Mouse (Mus musculus) ovary, adult 2 months (tissue): Measurements from ENCODE around the gene Aoah. TPM values are rescaled to one million over a fixed set of nuclear protein-coding genes. Genes with fewer than 3 reads are reported as not detected.

Experiments used
- polyA plus RNA-seq: library from polyadenylated mRNA; depleted of rRNA; stranded (reverse); fragments of >200 nt; gene quantifications from 2 replicates; pipeline ENCODE4 v1.2.3, GENCODE M21; 2012; rRNA removed

The Aoah gene
- 1.0 and 1.2 TPM in 2 replicates for polyA plus RNA-seq

DNA sequence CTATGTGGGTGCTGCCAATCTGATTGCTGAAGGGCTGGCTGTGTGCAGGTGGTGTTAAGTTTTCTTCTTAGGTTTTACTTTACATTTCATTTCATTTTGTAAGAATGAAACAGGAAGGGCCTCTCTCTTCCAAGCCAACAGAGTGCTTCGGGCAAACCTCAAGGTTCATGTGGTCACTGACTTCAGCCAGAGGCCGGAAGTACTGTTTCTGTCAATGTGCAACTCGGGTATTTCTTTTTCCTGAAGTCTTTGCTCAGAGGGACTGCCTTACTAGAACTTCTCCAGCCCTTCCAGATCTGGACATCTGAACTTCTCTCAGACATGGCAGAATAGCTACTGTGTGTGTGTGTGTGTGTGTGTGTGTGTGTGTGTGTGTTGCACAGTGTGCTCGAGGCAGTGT, at the start of gene Aoah:
TSS of gene Aoah (plus strand) at position 213 of the 400 bp plus-strand sequence.

DNA sequence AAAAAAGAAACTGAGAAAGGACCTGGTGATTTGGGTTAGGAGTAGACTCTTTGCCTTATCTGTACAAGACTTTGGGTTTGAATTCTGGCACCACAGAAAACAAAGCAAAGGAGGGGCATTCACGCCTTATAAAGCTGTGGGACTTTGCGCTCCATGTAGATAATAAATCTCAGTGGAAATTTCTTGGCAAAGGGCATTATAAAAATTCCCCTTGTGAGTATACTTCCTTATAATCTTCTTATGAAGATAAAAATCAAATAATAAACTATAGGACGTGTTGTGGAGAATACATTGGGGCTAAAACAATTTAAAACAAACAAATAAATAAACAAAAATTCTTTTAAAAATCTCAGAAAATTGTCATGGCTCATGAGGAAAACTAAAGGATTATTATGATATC, 280.9 kb downstream of the Aoah start, which contains the start of gene Olfr1370:
TSS of gene Olfr1370 (minus strand) at position 101 of the 400 bp plus-strand sequence.

